Mouse (Mus musculus): ENCODE results near the gene Mrps12.

Gene Mrps12

GRCm38 (mm10) chr7:28741709-28742438 is at the start of gene Mrps12, which contains the start of gene Sars2:
Gene Mrps12 (minus strand): TSS chr7:28741820.
Gene Sars2 (plus strand): TSS chr7:28741992.
- DNase-seq (ENCODE audit: low read depth in 1 of 2, low spot score in 2 of 2) = peak; percentile 86 to 92

GRCm38 (mm10) chr7:28790066-28790806 is 48.6 kb upstream of the Mrps12 start:
- DNase-seq (ENCODE audit: low read depth in 1 of 2, low spot score in 2 of 2) = no peak

GRCm38 (mm10) chr7:28789235-28789634 is 47.6 kb upstream of the Mrps12 start:
- DNase-seq (ENCODE audit: low read depth in 1 of 2, low spot score in 2 of 2) = no peak

GRCm38 (mm10) chr7:28788307-28789195 is 46.9 kb upstream of the Mrps12 start, which contains the start of gene Rinl:
Gene Rinl (plus strand): TSS chr7:28788969.
- DNase-seq (ENCODE audit: low read depth in 1 of 2, low spot score in 2 of 2) = no peak

GRCm38 (mm10) chr7:28787884-28788283 is 46.3 kb upstream of the Mrps12 start:
- no peak for DNase-seq (ENCODE audit: low read depth in 1 of 2, low spot score in 2 of 2)

- DNase-seq (ENCODE audit: low read depth in 1 of 2, low spot score in 2 of 2) = no peak
These were observed 43.5 kb upstream of the Mrps12 start for GRCm38 (mm10) chr7:28785161-28785560.

GRCm38 (mm10) chr7:28781261-28781663 is 39.6 kb upstream of the Mrps12 start:
- DNase-seq (ENCODE audit: low read depth in 1 of 2, low spot score in 2 of 2) = peak in 1 of 2 experiments; percentile 12

GRCm38 (mm10) chr7:28780857-28781256 is 39.2 kb upstream of the Mrps12 start:
- no peak for DNase-seq (ENCODE audit: low read depth in 1 of 2, low spot score in 2 of 2)

- peak; percentile 72 to 83 for DNase-seq (ENCODE audit: low read depth in 1 of 2, low spot score in 2 of 2)
These were observed 38.5 kb upstream of the Mrps12 start for GRCm38 (mm10) chr7:28780067-28780658.

GRCm38 (mm10) chr7:28778825-28779224 is 37.2 kb upstream of the Mrps12 start:
- DNase-seq (ENCODE audit: low read depth in 1 of 2, low spot score in 2 of 2) = no peak

GRCm38 (mm10) chr7:28775129-28775528 is 33.5 kb upstream of the Mrps12 start:
- DNase-seq (ENCODE audit: low read depth in 1 of 2, low spot score in 2 of 2) = no peak

- no peak for DNase-seq (ENCODE audit: low read depth in 1 of 2, low spot score in 2 of 2)
These were observed 32.5 kb upstream of the Mrps12 start for GRCm38 (mm10) chr7:28774164-28774563.

GRCm38 (mm10) chr7:28773163-28773562 is 31.5 kb upstream of the Mrps12 start:
- DNase-seq (ENCODE audit: low read depth in 1 of 2, low spot score in 2 of 2) = no peak

- DNase-seq (ENCODE audit: low read depth in 1 of 2, low spot score in 2 of 2) = no peak
These were observed 30.2 kb upstream of the Mrps12 start for GRCm38 (mm10) chr7:28771867-28772266.

- no peak for DNase-seq (ENCODE audit: low read depth in 1 of 2, low spot score in 2 of 2)
These were observed 28.7 kb upstream of the Mrps12 start for GRCm38 (mm10) chr7:28770309-28770708.

- no peak for DNase-seq (ENCODE audit: low read depth in 1 of 2, low spot score in 2 of 2)
These were observed 27.9 kb upstream of the Mrps12 start for GRCm38 (mm10) chr7:28769414-28769958.

- DNase-seq (ENCODE audit: low read depth in 1 of 2, low spot score in 2 of 2) = no peak
These were observed 25.9 kb upstream of the Mrps12 start, which contains the start of gene Nfkbib for GRCm38 (mm10) chr7:28767462-28767965. Gene Nfkbib (minus strand): TSS chr7:28767512.

- DNase-seq (ENCODE audit: low read depth in 1 of 2, low spot score in 2 of 2) = no peak
These were observed 25.3 kb upstream of the Mrps12 start for GRCm38 (mm10) chr7:28766910-28767309.

- DNase-seq (ENCODE audit: low read depth in 1 of 2, low spot score in 2 of 2) = peak; percentile 97 to 98
These were observed 24.7 kb upstream of the Mrps12 start, which contains the start of gene Sirt2 for GRCm38 (mm10) chr7:28766173-28766879. Gene Sirt2 (plus strand): TSS chr7:28766735.

Data from monocyte, adult 2 months (primary cell).